Mouse (Mus musculus) ovary, postnatal 36 days (tissue): ENCODE data around the gene Slc22a16.

ENCODE experiments used
- DNase-seq: peaks from one replicate; pipeline ENCODE4 v3.0.0; 2022; ENCODE audit warnings: low spot score, mixed read lengths

The Slc22a16 gene

DNA sequence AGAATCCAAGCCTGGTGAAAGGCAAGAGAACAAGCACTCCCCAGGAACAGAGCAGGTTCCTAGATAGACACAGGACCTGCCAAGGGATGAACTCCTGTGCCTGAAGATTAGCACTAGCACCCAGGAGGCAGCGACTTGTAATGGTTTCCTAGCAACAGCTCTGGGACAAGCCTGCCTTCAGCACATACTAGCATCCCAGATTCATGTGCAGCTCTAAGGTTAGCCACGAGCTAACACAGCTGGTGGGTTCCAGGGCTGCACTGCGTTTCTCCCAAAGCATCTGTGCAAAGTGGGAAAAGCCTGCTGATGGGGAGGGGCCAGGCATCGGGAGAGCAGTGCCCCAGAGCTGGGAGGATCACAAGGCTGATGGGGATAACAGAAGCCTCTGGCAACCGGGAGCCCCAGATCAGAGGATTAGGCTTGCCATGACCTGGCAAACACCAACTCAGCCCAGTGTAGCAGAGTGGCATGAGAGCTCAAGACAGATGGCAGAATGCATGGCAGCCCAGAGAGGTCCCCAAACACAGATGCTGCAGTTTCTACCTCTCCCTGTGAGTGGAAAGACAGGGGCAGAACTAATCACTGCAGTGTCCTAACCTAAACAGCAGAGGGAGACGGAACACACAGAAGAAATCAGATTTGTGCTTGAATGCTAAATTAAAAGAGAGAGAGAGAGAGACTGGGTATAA lies 34.7 kb downstream of the Slc22a16 start:
- DNase-seq, result no peak

DNA sequence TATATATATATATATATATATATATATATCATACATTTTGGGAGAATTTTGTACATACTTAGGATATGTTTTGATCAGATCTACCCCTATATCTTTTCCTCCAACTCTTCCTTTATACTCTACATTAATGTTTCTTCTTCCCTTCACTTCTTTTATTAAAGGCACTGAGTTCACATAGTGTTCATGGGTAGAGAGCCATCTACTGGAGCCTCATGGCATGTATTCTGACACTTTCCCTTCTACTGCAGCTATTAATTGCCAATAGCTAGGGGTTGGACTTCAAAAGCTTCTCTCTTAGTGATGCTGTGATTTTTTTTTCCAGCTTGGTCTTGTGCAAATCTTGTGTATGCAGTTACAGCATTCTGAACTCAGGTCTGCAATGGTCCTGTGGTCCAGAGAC lies 47.8 kb downstream of the Slc22a16 start:
- DNase-seq, result no peak

DNA sequence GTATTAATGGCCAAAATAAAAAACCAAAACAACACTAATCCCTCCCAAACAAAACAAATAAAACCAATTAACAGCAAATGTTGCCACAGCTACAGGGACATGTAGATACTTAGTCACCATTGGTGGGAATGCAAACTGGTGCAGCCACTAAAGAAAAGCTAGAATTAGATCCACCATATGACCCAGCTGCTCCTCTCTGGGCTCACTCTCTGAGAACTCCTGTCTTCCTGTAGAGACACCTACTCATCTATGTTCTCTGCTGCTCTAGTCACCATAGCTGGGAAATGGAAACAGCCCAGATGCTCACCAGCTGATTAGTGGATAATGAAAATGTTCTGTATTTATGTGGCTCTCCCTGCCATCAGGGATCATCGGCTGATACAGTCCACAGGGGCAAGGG lies 49.6 kb downstream of the Slc22a16 start:
- no peak for DNase-seq

DNA sequence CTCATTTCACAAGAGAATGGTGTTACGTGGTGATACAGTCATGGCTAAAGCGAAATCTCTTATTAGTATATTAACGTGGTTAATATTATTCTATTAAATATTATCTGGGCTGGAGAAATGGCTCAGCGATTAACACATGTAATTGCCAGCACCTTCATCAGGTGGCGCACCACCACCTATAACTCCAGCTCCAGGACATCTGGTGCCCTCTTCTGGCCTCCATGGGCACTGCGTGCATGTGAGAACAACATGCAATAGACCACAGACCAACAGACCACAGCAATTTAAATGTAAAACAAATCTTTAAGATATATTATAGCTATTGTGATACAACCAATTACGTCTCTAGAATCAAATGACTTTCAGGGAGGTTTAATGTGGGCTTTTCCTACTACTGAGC lies 59.0 kb downstream of the Slc22a16 start:
- peak; percentile 56 for DNase-seq

DNA sequence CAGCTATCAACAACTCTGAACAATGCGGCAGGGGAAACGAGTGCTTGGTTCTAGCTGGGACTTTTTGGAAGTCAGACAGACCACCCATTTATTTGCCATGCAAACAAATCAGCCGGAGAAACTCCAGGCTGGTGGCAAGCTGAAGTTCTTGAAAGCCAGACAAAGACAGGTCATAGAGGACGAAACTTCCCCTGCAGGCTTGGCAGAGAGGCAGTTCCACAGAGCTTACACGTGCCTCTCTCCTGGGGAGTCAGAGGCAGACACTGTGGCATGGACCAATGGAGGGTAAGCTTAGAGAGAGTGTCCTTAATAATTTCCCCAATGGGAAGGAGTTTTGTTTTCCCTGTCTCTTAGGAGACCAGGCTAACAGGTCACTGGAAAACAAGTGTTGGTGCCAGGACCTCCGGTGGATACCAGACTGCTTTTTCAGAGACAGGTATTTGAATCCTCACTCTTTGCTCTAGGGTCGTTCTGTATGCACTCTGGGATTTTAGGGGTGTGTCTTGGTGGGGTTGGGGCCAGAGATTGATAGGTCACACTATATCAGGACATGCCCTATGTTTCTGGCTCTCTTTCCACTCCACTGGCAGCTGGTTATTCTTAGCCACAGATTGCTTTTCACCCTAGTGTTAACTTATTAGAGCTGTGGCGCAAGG lies 59.6 kb downstream of the Slc22a16 start, which contains the start of gene Ddo:
Ddo (plus strand) TSS at position 356 of the 656 bp plus-strand sequence.
- DNase-seq, result peak; percentile 26

DNA sequence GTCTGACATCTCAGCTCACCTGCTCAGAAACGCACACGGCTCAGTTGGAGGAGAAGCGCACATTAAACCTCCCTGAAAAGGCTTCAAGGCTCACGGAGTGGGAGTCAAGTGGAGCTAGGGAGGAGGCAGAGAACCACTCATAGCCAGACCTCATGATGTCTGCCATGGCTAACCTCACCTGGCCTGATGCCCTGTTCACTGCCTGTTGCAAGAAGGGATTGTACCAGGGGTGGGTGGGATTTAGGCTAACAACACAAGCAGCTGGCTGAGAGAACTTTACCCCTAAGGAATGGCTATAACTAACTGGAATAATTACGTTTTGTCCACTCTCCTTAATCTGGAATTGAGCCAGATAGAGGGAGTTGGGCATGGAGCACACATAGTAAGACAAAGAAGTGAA lies 60.3 kb downstream of the Slc22a16 start:
- DNase-seq, result no peak

DNA sequence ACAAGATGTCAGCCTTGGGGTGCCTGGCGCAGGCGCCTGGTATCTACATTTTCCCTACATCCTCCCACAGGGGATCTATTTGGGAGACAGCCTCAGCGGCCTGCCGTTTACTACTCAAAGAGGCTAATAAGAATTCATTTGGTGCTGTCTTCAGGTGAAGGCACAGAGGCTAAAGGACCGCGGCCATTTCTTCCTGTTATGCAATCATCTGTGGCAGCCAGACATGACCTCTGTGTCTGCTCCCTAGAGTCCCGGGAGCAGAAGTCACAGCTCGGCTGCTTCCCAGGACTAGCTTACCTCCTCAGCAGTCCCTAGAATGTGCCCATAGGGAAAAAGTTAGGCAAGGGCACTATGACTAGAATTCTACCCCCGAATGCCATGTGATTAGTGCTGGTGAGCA lies 60.8 kb downstream of the Slc22a16 start:
- no peak for DNase-seq

DNA sequence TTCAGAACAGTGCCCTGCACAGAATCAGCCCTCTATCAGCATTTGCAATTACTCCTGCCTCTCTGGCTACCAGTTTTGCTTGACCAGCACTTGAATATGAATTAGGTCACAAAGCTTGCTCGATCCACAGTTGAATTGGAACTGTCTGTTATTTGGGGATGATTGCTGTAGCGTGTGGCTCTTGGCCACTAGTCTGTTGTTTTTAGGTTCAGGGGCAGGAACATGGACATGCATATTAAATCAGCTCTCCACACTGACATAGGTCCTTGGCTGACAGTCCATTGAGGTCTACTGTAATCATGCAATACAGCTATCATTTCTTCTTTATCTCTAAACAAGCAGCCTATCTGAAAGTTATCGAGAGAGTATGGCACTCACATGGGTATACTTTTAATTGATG lies 62.0 kb downstream of the Slc22a16 start:
- no peak for DNase-seq

DNA sequence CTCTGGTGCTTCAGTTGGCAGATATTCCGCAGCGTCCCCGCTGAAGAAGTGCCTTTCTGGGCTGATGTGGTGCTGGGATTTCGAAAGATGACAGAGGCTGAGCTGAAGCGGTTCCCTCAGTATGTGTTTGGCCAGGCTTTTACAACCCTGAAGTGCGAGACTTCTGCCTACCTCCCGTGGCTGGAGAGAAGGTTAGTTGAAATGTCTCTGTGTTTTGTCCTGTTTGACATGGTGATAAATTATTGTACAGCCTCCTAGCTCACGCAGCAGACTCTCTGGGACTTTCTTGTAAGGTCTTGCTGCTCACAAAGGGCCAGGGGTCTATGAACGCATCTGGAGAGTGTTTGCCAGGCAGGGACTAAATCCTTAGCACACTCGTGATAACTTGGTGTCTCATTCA lies 67.2 kb downstream of the Slc22a16 start:
- DNase-seq, result no peak

DNA sequence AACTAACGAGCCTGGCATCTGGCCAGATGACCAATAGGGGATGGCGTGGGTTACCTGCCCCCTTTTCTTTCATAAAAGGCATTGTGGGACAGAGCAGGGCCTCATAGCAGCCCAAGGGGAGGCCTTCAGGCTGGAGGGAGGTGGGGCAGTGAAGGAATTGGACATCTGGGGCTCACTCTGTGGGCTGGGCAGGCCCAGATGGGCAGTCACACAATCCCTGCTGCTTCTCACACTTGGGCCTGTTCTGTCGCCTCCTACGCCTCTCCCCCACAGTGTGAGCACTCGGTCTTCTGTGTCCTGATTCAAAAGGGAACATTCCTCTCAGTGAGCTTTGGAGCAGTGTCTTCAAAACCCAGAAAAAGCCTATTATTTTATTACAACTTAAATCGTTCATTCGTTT lies 68.1 kb downstream of the Slc22a16 start:
- DNase-seq, result peak; percentile 37

DNA sequence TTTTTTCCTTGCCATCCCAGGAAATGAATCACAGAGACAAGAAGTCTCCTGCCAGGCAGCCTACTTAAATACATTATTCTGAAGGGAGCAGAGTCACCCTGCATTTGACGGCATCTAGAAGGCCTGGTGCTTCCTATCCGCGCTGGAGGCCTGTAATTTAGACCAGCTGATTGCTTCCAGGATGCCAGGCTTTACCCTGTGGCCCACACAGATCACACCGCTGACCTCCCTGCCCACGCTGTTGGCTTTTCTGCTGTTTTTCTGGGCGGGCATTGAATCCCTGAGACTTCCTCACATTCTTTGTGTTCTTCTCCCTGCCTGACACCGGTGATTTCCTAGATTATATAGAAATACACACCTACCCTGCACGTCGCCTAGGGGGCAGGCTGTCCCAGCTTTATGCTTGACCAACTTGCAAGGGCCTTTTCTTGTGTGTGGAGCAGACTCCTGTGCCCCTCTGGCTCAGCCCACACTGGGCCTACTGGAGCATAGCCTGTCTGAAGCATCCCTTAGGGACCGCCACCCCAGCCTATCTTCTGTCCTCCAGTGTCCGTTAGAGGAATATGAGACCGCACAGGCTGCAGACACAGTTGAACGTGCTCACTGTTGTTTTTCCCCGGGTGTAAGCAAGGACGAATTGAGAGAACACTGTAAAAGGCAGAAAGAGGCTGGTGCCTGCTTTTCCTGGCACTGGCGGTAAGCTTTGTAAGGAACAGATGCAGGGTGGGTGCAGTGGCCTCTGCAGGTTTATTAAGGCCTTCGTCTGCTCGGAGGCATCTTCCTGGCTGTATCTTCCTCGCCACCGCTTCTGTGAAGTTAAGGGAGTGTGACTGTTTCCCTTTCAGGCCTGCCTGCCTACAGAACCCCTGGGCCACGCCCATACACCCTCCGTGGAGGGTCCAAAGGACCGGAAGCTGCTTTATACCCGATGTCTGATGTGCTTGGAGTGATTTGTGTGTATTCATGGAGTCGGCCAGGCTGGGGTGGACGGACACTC lies 69.0 kb downstream of the Slc22a16 start:
- DNase-seq, result no peak

DNA sequence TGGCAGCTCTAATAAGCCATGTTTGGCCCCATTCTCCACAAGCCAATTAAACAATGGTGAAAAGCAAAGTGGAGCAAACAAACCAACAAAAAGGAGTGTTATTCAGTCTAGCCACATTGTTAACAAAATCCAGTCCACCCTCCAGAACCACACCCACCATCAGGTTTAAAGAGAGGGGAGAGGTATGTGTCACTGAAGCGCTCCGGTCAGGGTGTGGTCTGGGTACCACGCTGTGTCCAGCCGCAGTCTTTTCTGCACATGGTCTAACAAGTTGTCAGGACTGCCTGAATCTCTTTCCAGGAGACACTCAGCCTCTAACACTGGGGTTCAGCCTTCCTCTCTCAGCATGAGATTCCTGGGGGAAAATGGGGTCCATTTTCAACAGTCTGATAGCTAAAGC lies 70.3 kb downstream of the Slc22a16 start:
- DNase-seq, result no peak

DNA sequence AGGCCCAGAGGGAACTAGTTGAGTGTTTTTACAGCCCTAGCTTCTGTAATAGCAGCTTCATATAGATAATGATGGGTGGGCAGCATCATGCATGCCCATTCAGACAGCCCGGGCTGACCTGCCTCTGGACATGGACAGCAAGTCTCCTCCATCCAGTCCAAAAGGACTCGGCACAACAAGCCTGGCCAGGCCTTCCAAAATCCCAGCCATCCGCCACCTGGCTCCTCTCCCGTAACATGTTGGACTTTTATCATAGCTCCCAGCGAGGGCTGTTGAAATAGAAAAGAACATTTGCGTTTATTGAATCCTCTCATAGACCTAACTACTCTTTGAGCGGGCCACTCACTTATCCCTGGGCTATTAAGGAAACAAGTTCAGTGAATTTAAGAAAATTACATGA lies 71.8 kb downstream of the Slc22a16 start:
- no peak for DNase-seq

DNA sequence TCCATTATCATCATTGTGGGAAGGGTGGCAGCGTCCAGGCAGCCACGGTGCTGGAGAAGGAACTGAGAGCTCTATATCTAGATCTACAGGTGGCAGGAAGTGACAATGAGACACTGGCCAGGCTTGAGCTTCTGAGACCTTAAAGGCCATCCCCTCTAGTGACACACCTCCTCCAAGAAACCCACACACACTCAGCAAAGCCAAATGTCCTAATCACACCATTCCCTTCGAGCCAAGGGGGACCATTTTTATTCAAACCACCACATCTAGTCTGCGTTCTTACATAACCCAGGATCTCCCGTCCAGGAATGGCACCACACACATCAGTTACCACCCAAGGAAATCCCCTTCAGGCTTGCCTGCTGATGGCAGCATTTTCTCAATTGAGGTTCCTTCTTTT lies 73.0 kb downstream of the Slc22a16 start:
- no peak for DNase-seq

DNA sequence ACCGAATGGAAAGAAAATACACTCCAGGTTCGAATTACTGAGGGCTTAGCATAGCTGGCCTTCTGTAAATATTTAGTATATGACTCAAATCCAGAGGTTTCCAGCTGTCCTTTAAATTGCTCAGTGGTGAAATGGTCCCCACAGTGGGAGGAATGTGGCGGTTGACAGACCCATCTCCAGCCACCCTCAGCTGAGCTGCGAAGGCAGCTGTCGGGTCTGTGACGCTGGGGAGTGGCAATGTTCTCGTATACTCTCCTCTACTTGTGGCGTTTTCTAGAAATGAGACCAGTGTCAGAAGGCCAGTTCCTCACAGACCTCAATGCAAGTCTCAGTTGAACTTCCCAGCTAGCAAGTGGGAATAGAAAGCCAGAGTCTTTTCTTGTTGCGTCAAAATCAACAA lies 74.3 kb downstream of the Slc22a16 start:
- DNase-seq, result no peak

DNA sequence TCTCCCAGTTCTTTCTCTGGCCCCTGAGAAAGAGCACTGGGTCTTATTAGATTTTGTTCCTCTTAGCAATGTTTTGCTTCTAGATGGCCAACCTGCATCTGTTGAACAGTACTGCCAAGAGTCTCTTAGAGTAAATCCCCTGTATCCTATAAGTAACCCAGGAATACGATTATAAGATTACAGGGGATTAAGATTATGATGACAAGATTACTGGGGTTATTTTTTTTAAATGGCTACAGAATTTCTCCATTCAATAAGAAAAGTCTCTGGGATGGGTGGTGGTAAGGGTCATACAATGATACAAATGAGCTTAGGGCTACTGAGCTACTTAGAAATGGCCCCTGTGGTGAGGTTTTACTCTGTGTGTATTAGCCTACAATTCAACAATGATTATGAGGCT lies 75.2 kb downstream of the Slc22a16 start:
- no peak for DNase-seq

DNA sequence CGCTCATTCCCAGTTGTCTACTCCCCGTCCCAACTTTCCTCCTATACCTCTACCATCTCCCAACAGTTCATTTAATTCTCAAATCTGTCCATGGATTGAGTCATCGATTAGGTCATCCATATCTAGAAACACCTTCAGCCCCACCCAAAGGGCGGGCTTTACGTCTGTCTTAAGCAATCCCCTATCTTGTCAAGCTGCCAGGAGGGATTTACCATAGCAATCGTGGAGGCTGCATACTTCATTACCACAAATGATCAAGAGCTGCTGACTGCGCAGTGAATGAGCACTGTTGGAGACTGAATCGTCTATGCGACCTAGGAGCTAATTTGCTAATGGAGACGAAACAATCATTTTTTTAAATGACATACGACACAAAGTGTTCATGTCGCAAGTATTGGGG lies 78.6 kb downstream of the Slc22a16 start:
- DNase-seq, result no peak

DNA sequence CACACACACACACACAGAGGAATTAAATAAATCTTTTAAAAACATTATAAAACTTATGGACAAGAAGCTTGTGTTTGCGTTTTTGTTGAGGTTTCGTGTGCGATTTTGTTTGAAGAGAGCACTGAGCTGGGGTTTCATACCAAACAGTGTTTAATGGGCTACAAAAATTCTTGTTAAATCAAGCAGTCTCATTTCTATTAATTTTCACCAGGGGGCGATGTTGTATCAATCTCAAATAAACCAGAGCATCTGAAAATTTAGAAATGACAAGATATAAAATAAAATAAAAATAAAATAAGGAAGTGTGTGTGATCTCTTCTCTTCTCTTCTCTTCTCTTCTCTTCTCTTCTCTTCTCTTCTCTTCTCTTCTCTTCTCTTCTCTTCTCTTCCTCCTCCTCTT lies 79.5 kb downstream of the Slc22a16 start:
- no peak for DNase-seq

DNA sequence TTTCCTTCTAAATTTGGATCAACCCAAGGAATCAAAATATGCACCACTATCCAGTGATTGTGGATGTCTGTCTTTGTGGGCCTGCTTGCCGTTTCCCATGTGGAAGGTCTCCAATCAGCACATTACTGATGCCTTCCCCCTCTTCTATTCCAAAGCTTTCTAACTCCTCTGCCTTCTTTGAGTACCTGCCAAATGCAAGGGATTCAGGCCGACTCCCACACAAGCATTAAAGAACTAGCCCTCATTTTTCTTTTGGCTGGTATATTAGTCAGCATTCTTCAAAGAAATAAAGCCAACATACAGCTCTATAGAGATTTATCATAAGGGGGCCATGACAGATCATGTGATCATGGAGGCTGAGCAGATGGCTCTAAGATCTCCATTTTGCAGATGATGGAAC lies 81.5 kb downstream of the Slc22a16 start:
- DNase-seq, result no peak
